Mouse (Mus musculus) liver, embryonic 16.5 days (tissue): ENCODE measurements around the gene Rabep1. TPM values are rescaled to one million over a fixed set of nuclear protein-coding genes. Genes with fewer than 3 reads are reported as not detected.
"Not testable (repeated sequence)": the region's sequence is repeated elsewhere in the genome, so short reads cannot be mapped to it uniquely, and the experiment has no call there.

ENCODE experiments used
- ATAC-seq: fragments of 200-750 bp; cut with Nextera tagmentation; 2 replicates; pipeline ENCODE4 v1.8.0; 2017; ENCODE audit warnings: low read depth, mild to moderate bottlenecking, moderate number of reproducible peaks, moderate library complexity
- H3K27ac ChIP-seq: fragments of 300-500 bp; sonication (generic); 2 replicates; pipeline ENCODE4 v1.5.1; 2014; ENCODE audit warnings: mild to moderate bottlenecking, low read length
- H3K27me3 ChIP-seq: fragments of 300-500 bp; sonication (generic); 2 replicates; pipeline ENCODE4 v1.6.1; 2014; ENCODE audit warnings: low read depth, low read length, mixed read lengths; ENCODE audit not compliant: control insufficient read depth, insufficient read depth
- H3K36me3 ChIP-seq: fragments of 300-500 bp; sonication (generic); 2 replicates; pipeline ENCODE4 v1.6.1; 2014; ENCODE audit warnings: mild to moderate bottlenecking; ENCODE audit not compliant: control insufficient read depth, insufficient read depth
- H3K4me1 ChIP-seq: fragments of 300-500 bp; sonication (generic); 2 replicates; pipeline ENCODE4 v1.6.1; 2014; ENCODE audit warnings: low read depth, low read length, mixed read lengths; ENCODE audit not compliant: control insufficient read depth
- H3K4me2 ChIP-seq: fragments of 300-500 bp; sonication (generic); 2 replicates; pipeline ENCODE4 v1.6.1; 2014; ENCODE audit warnings: low read depth, low read length, mixed read lengths
- H3K4me3 ChIP-seq: fragments of 300-500 bp; sonication (generic); 2 replicates; pipeline ENCODE4 v1.5.1; 2014; ENCODE audit warnings: low read depth, mild to moderate bottlenecking, low read length
- H3K9ac ChIP-seq: fragments of 300-500 bp; sonication (generic); 2 replicates; pipeline ENCODE4 v1.6.1; 2014; ENCODE audit warnings: low read depth, low read length
- H3K9me3 ChIP-seq: fragments of 300-500 bp; sonication (generic); replicated peaks from 2 replicates; pipeline ENCODE4 v1.6.1; 2016; ENCODE audit warnings: low read length; ENCODE audit not compliant: control insufficient read depth
- WGBS: fragments of 180-500 bp; shearing (Covaris S2); extraction: QIAGEN DNeasy Blood & Tissue Kit; methylation state at CpG from one replicate; pipeline ENCODE4 v1.1.7; 2014; ENCODE audit not compliant: insufficient replicate concordance; 5-methylcytosine and 5-hydroxymethylcytosine counted together
- polyA plus RNA-seq: library from polyadenylated mRNA; unstranded; fragments of >200 nt; fragmentation: Nextera tagmentation; extraction: Ambion mirVana; gene quantifications from 2 replicates; pipeline ENCODE4 v1.2.1, GENCODE M21; 2015

The Rabep1 gene
- polyA plus RNA-seq, 1 experiment from 2014 or later, result 11.8 TPM

DNA sequence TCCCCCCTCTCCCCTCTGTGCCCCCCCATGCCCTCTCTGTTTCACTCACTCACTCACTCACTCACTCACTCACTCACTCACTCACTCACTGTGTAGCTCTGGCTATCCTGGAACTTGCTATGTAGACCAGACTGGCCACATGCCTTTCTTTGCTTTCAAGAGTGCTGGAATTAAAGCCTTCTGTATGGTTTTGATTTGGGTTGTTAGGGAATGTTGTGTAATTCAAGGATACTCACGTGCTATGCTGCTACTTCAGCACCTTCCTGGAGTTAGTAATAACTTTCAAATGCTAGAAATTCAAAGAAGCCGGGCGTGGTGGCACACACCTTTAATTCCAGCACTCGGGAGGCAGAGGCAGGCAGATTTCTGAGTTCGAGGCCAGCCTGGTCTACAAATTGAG, 53.6 kb downstream of the Rabep1 start:
- 76% methylated on average over 5 of the region's 5 CpGs for WGBS
- H3K27ac ChIP-seq, ATAC-seq, H3K9ac ChIP-seq, H3K4me1 ChIP-seq, H3K9me3 ChIP-seq, H3K4me2 ChIP-seq, H3K4me3 ChIP-seq, H3K27me3 ChIP-seq: not testable (repeated sequence)
- peaks cover 19% of the 10 kb centered on the region for H3K36me3 ChIP-seq

GRCm38 (mm10) chr11:70906681-70907080, 62.1 kb downstream of the Rabep1 start:
- Histone ChIP-seq H3K9ac (no peak overlapping the region), H3K27ac (no peak overlapping the region), H3K4me2 (no peak overlapping the region), H3K4me1 (no peaks in the 10 kb centered on the region), H3K4me3 (no peak overlapping the region), H3K27me3 (no peaks in the 10 kb centered on the region), H3K36me3 (peaks cover 7% of the 10 kb centered on the region), H3K9me3 (no peaks in the 10 kb centered on the region)
- no peak for ATAC-seq
- 68% methylated on average over 3 of the region's 3 CpGs for WGBS

DNA sequence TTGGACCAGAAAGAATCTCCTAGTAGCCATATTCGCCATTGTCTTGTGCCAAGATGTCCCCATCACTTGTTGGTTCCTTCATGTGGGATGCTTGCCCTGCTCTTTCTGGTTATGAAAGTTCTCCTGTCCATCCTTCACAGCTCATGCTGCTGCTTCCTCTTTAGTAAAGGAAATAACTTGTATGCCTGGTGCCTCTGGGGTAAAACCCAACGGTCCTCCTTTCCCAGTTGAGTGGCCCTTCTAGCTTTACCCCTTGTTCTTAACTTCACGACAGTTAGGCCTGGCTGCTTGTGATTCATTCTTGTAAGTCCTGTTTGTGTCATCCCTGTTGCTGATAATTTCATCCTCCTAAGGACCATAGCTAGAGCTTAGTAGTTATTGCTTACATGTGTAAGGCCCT, 66.7 kb downstream of the Rabep1 start:
- Histone ChIP-seq H3K4me2 (no peak overlapping the region), H3K27ac (no peak overlapping the region), H3K9me3 (no peaks in the 10 kb centered on the region), H3K9ac (no peak overlapping the region), H3K4me1 (no peaks in the 10 kb centered on the region), H3K27me3 (no peaks in the 10 kb centered on the region), H3K36me3 (peaks cover 10% of the 10 kb centered on the region), H3K4me3 (no peak overlapping the region)
- no peak for ATAC-seq
- WGBS, result 65% methylated on average over 3 of the region's 3 CpGs

- Histone ChIP-seq H3K4me1 (no peaks in the 10 kb centered on the region), H3K4me2 (no peak overlapping the region), H3K9me3 (no peaks in the 10 kb centered on the region), H3K27ac (no peak overlapping the region), H3K9ac (no peak overlapping the region), H3K36me3 (peaks cover 10% of the 10 kb centered on the region), H3K4me3 (no peak overlapping the region), H3K27me3 (no peaks in the 10 kb centered on the region)
- WGBS, result 73% methylated on average over 1 of the region's 1 CpGs
- no peak for ATAC-seq
Observed at GRCm38 (mm10) chr11:70911920-70912319, 67.3 kb downstream of the Rabep1 start.

DNA sequence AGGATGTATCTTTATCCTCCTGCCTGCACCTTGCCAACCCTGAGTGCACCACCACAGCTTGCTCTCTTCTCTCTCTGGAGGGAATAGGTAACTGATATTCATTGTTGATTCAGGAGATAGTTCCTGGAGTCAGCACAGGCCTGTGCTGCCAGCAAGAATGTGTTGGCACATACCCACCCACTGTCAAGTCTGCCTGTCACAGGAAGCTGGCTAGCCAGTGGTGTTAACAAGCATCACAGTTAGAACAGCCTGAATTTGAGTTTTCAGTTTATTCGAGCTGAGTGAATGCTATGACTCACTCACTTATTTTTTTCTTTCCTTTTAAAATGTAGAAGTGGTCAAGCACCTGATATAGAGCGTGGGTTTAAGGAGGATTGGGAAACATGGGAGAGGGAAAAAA, 73.3 kb downstream of the Rabep1 start:
- no peaks in the 10 kb centered on the region for H3K27me3 ChIP-seq
- H3K9me3 ChIP-seq, result no peaks in the 10 kb centered on the region
- H3K27ac ChIP-seq, result no peak overlapping the region
- no peak overlapping the region for H3K4me2 ChIP-seq
- peaks cover 17% of the 10 kb centered on the region for H3K36me3 ChIP-seq
- H3K4me1 ChIP-seq, result no peaks in the 10 kb centered on the region
- H3K4me3 ChIP-seq, result no peak overlapping the region
- ATAC-seq, result no peak
- no peak overlapping the region for H3K9ac ChIP-seq
- WGBS, result 70% methylated on average over 2 of the region's 2 CpGs

DNA sequence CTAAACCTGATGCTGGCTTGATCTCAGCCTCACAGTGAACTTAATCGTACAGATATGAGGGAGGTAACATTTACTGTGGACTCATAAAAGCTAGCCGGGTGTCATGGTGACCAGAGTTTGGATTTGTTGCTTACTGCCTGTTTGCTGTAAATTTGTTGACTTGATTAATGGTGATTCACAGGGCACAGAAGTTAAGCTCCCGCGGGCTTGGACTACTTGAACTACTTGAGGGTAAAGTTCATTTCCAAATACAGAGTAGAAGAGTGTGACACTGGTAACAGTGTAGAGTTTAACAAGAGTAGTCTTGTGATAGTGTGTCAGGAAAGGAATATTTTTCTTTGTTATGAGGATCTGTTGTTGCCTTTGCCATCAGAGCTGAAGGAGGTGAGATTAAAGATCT, 74.9 kb downstream of the Rabep1 start:
- Histone ChIP-seq H3K4me2 (no peak overlapping the region), H3K36me3 (peaks cover 14% of the 10 kb centered on the region), H3K27ac (no peak overlapping the region), H3K4me3 (no peak overlapping the region), H3K9me3 (no peaks in the 10 kb centered on the region), H3K4me1 (no peaks in the 10 kb centered on the region), H3K27me3 (no peaks in the 10 kb centered on the region), H3K9ac (no peak overlapping the region)
- ATAC-seq, result no peak
- 88% methylated on average over 4 of the region's 4 CpGs for WGBS

- Histone ChIP-seq H3K4me1 (no peaks in the 10 kb centered on the region), H3K4me3 (no peak overlapping the region), H3K36me3 (peaks cover 20% of the 10 kb centered on the region), H3K27me3 (no peaks in the 10 kb centered on the region), H3K27ac (no peak overlapping the region), H3K9me3 (no peaks in the 10 kb centered on the region), H3K4me2 (no peak overlapping the region), H3K9ac (no peak overlapping the region)
- 80% methylated on average over 5 of the region's 5 CpGs for WGBS
- ATAC-seq, result no peak
Observed at GRCm38 (mm10) chr11:70931461-70931860, 86.9 kb downstream of the Rabep1 start.

GRCm38 (mm10) chr11:70935316-70935715, 90.7 kb downstream of the Rabep1 start:
- ATAC-seq, result no peak
- no peak overlapping the region for H3K4me2 ChIP-seq
- H3K9ac ChIP-seq, result no peak overlapping the region
- no peaks in the 10 kb centered on the region for H3K4me1 ChIP-seq
- H3K27me3 ChIP-seq, result no peaks in the 10 kb centered on the region
- no peak overlapping the region for H3K27ac ChIP-seq
- no peaks in the 10 kb centered on the region for H3K9me3 ChIP-seq
- H3K36me3 ChIP-seq, result peaks cover 22% of the 10 kb centered on the region
- 82% methylated on average over 7 of the region's 7 CpGs for WGBS
- H3K4me3 ChIP-seq, result no peak overlapping the region

GRCm38 (mm10) chr11:70942596-70942995, 98.0 kb downstream of the Rabep1 start:
- H3K4me2 ChIP-seq, result no peak overlapping the region
- no peak overlapping the region for H3K4me3 ChIP-seq
- peaks cover 45% of the 10 kb centered on the region for H3K36me3 ChIP-seq
- no peaks in the 10 kb centered on the region for H3K4me1 ChIP-seq
- no peak overlapping the region for H3K27ac ChIP-seq
- 78% methylated on average over 1 of the region's 1 CpGs for WGBS
- H3K9me3 ChIP-seq, result no peaks in the 10 kb centered on the region
- H3K27me3 ChIP-seq, result no peaks in the 10 kb centered on the region
- ATAC-seq, result no peak
- no peak overlapping the region for H3K9ac ChIP-seq

GRCm38 (mm10) chr11:70943651-70944050, 99.1 kb downstream of the Rabep1 start:
- Histone ChIP-seq H3K4me3 (no peak overlapping the region), H3K9ac (no peak overlapping the region), H3K4me1 (no peaks in the 10 kb centered on the region), H3K4me2 (no peak overlapping the region), H3K27me3 (no peaks in the 10 kb centered on the region), H3K9me3 (no peaks in the 10 kb centered on the region), H3K27ac (no peak overlapping the region), H3K36me3 (peaks cover 45% of the 10 kb centered on the region)
- no peak for ATAC-seq
- WGBS, result 87% methylated on average over 7 of the region's 7 CpGs
